Mouse (Mus musculus): Measurements from ENCODE around the gene Arhgap45. TPM values are rescaled to one million over a fixed set of nuclear protein-coding genes. Genes with fewer than 3 reads are reported as not detected.

Gene Arhgap45
- total and polyA plus RNA-seq, 3 experiments, result 3.5 to 16.6 (median 5.1) TPM

DNA sequence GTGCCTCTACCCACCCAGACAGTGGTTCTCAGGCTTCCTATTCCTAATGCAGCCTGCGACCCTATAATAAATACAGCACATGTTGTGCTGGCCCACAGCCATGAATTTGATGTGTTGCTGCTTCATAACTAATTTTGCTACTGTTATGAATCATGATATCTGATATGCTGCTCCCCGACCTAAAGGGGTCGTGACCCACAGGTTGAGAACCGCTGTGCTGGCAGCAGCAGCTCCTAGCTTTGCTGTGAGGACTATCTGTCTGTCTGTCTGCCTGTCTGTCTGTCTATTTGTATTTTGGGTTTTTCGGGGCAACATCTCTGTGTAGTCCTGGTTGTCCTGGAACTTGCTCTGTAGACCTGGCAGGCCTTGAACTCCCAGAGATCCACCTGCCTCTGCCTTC, 7.3 kb downstream of the Arhgap45 start:
- peak overlapping the region; percentile 47 for H3K27ac ChIP-seq
- TF ChIP-seq EP300 (IDR thresholded peaks at IDR 0.05; ENCODE audit: insufficient read depth, low read depth, low read length) (no peak), POLR2A (IDR thresholded peaks at IDR 0.05; ENCODE audit: insufficient read depth, low read depth, low read length) (no peak), CTCF (IDR thresholded peaks at IDR 0.05) (no peak)
- no peaks in the 10 kb centered on the region for H3K27me3 ChIP-seq (ENCODE audit: control insufficient read depth, insufficient read depth, low read length)
- 52% methylated on average over 5 of the region's 5 CpGs for WGBS
- H3K79me2 ChIP-seq (replicated peaks; ENCODE audit: control insufficient read depth, insufficient read depth, low read length), result no peaks in the 10 kb centered on the region
- no peak overlapping the region for H3K4me3 ChIP-seq
- H3K36me3 ChIP-seq (ENCODE audit: control insufficient read depth, insufficient read depth, low read length), result no peaks in the 10 kb centered on the region
- 0 out of 2 replicates have a peak, but pooled peaks cover 1% of the 10 kb centered on the region for H3K4me1 ChIP-seq (ENCODE audit: control insufficient read depth, insufficient read depth, low read length)
- intact Hi-C loops (cut with DNase I), result no loop called here
- no peak for DNase-seq
- H3K9ac ChIP-seq (ENCODE audit: low read depth, low read length), result no peak overlapping the region

DNA sequence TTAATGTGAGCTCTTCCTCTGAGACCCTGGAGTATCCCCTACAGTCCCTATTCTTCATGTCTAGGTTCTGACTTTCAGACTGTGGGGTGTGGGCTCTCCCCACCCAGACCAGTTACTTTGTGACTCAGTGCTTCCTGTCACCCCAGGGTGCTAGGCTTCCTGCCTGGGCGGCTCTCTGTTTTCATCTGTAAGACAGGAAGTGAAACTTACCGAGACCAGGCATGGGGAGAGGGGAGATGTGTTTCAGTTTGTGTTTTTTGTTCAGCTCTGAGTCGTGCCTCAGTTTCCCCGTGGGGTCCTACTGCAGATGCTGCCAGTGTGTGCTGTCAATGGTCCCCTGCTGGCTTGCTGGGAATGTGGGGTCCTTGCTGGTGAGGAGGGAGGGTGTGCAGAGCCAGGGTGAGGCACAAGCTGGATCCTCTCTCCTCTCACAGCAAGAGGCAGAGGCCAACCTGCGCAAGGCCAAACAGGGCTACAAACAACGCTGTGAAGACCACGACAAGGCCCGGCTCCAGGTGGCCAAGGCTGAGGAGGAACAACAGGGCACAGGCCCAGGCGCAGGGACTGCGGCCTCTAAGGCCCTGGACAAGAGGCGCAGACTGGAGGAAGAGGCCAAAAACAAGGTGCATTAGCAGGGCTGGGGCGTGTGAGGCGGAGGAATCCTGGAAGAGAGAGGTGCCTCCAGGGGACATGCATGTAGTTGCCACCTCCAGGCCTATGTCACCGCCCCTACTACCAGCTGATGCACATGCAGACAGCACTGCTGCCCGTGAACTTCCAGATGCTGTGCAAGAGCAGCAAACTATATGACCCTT, 8.0 kb downstream of the Arhgap45 start:
- H3K36me3 ChIP-seq (ENCODE audit: control insufficient read depth, insufficient read depth, low read length), result no peaks in the 10 kb centered on the region
- H3K4me1 ChIP-seq (ENCODE audit: control insufficient read depth, insufficient read depth, low read length), result 0 out of 2 replicates have a peak, but pooled peaks cover 1% of the 10 kb centered on the region
- intact Hi-C loops (cut with DNase I), result no loop called here
- no peaks in the 10 kb centered on the region for H3K79me2 ChIP-seq (replicated peaks; ENCODE audit: control insufficient read depth, insufficient read depth, low read length)
- H3K9ac ChIP-seq (ENCODE audit: low read depth, low read length), result no peak overlapping the region
- no peaks in the 10 kb centered on the region for H3K27me3 ChIP-seq (ENCODE audit: control insufficient read depth, insufficient read depth, low read length)
- WGBS, result 69% methylated on average over 15 of the region's 15 CpGs
- TF ChIP-seq POLR2A (IDR thresholded peaks at IDR 0.05; ENCODE audit: insufficient read depth, low read depth, low read length) (no peak), EP300 (IDR thresholded peaks at IDR 0.05; ENCODE audit: insufficient read depth, low read depth, low read length) (no peak), CTCF (IDR thresholded peaks at IDR 0.05) (no peak)
- peak in 1 of 2 experiments; percentile 63 for DNase-seq
- peak overlapping the region; percentile 47 for H3K27ac ChIP-seq
- H3K4me3 ChIP-seq, result no peak overlapping the region

DNA sequence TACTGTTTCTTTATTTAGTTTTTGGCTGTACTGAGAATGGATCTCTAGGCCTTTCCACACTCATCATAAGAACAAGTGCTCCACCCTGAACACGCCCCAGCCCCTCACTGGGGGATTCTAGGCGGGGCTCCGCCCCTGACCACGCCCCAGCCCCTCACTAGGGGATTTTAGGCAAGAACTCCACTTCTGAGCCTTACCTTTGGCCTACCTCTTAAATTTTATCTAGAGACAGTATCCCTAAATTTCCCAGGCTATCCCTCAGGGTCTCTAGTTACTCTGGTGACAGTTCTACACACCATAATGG, 8.5 kb downstream of the Arhgap45 start:
- H3K4me1 ChIP-seq (ENCODE audit: control insufficient read depth, insufficient read depth, low read length), result 0 out of 2 replicates have a peak, but pooled peaks cover 1% of the 10 kb centered on the region
- TF ChIP-seq EP300 (IDR thresholded peaks at IDR 0.05; ENCODE audit: insufficient read depth, low read depth, low read length), result no peak
- no peak for TF ChIP-seq CTCF (IDR thresholded peaks at IDR 0.05)
- no peak for TF ChIP-seq POLR2A (IDR thresholded peaks at IDR 0.05; ENCODE audit: insufficient read depth, low read depth, low read length)
- no peaks in the 10 kb centered on the region for H3K27me3 ChIP-seq (ENCODE audit: control insufficient read depth, insufficient read depth, low read length)
- intact Hi-C loops (cut with DNase I), result no loop called here
- H3K79me2 ChIP-seq (replicated peaks; ENCODE audit: control insufficient read depth, insufficient read depth, low read length), result no peaks in the 10 kb centered on the region
- H3K36me3 ChIP-seq (ENCODE audit: control insufficient read depth, insufficient read depth, low read length), result no peaks in the 10 kb centered on the region
- 65% methylated on average over 4 of the region's 4 CpGs for WGBS
- no peak for DNase-seq
- no peak overlapping the region; the same call in 1 of the 2 replicates for H3K27ac ChIP-seq
- H3K4me3 ChIP-seq, result no peak overlapping the region
- H3K9ac ChIP-seq (ENCODE audit: low read depth, low read length), result no peak overlapping the region

DNA sequence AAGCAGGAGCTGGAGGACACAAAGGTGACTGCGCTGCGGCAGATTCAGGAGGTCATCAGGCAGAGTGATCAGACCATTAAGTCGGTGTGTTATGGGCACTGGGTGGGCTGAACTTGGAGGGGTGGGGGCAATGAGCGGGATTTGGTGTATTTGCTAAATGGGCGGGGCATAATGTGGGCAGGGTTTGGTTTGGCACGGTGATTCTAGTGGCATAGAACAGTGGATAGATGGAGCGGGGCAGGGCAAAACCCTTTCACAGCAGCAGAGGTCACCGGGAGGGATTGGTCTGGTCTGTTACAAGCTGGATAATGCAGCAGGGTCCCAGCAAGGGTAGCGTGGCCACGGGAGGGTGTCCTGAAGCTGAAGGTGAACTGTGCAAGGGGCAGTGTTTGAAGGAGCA, 9.0 kb downstream of the Arhgap45 start:
- Histone ChIP-seq H3K27ac (no peak overlapping the region), H3K27me3 (ENCODE audit: control insufficient read depth, insufficient read depth, low read length) (no peaks in the 10 kb centered on the region), H3K36me3 (ENCODE audit: control insufficient read depth, insufficient read depth, low read length) (no peaks in the 10 kb centered on the region), H3K4me1 (ENCODE audit: control insufficient read depth, insufficient read depth, low read length) (0 out of 2 replicates have a peak, but pooled peaks cover 1% of the 10 kb centered on the region), H3K9ac (ENCODE audit: low read depth, low read length) (no peak overlapping the region), H3K4me3 (no peak overlapping the region), H3K79me2 (replicated peaks; ENCODE audit: control insufficient read depth, insufficient read depth, low read length) (no peaks in the 10 kb centered on the region)
- TF ChIP-seq EP300 (IDR thresholded peaks at IDR 0.05; ENCODE audit: insufficient read depth, low read depth, low read length), result no peak
- TF ChIP-seq POLR2A (IDR thresholded peaks at IDR 0.05; ENCODE audit: insufficient read depth, low read depth, low read length), result no peak
- TF ChIP-seq CTCF (IDR thresholded peaks at IDR 0.05), result no peak
- intact Hi-C loops (cut with DNase I), result no loop called here
- WGBS, result 84% methylated on average over 10 of the region's 10 CpGs
- no peak for DNase-seq

DNA sequence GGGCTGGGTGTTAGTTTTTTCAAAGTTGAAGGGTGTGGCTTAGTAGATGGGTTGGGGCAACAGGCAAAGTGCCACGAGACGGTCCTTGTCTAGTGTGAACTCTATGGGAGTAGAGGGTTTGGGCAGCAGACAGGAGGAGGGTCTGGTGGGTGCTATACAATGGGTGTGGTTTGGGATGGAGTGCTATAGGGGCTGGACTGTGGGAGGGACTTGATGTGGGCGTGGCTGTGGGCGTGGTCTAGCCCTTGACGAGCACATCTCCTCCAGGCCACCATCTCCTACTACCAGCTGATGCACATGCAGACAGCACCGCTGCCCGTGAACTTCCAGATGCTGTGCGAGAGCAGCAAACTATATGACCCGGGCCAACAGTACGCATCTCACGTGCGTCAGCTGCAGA, 9.4 kb downstream of the Arhgap45 start:
- no peak overlapping the region for H3K27ac ChIP-seq

More for the DNA sequence above, 9.4 kb downstream of the Arhgap45 start:
- H3K4me3 ChIP-seq, result no peak overlapping the region
- H3K79me2 ChIP-seq (replicated peaks; ENCODE audit: control insufficient read depth, insufficient read depth, low read length), result no peaks in the 10 kb centered on the region
- no peaks in the 10 kb centered on the region for H3K27me3 ChIP-seq (ENCODE audit: control insufficient read depth, insufficient read depth, low read length)
- 65% methylated on average over 12 of the region's 12 CpGs for WGBS
- H3K9ac ChIP-seq (ENCODE audit: low read depth, low read length), result no peak overlapping the region
- TF ChIP-seq EP300 (IDR thresholded peaks at IDR 0.05; ENCODE audit: insufficient read depth, low read depth, low read length), result no peak
- TF ChIP-seq POLR2A (IDR thresholded peaks at IDR 0.05; ENCODE audit: insufficient read depth, low read depth, low read length), result no peak
- no peak for TF ChIP-seq CTCF (IDR thresholded peaks at IDR 0.05)
- DNase-seq, result no peak
- 0 out of 2 replicates have a peak, but pooled peaks cover 1% of the 10 kb centered on the region for H3K4me1 ChIP-seq (ENCODE audit: control insufficient read depth, insufficient read depth, low read length)
- H3K36me3 ChIP-seq (ENCODE audit: control insufficient read depth, insufficient read depth, low read length), result no peaks in the 10 kb centered on the region
- intact Hi-C loops (cut with DNase I), result no loop called here

All from heart, adult 2 months (tissue).